Mouse (Mus musculus) stomach, embryonic 14.5 days (tissue): Measurements from ENCODE around the gene Amh. TPM values are rescaled to one million over a fixed set of nuclear protein-coding genes. Genes with fewer than 3 reads are reported as not detected.
A peak's percentile ranks its signal among the peaks of the same experiment; 100 is the strongest.

Experiments used
- ATAC-seq: fragments of 200-750 bp; cut with Nextera tagmentation; 2 replicates; pipeline ENCODE4 v1.8.0; 2017; ENCODE audit warnings: low read depth, moderate TSS enrichment; ENCODE audit not compliant: insufficient number of reproducible peaks, insufficient read depth, low FRiP score
- H3K27ac ChIP-seq: fragments of 300-500 bp; sonication (generic); 2 replicates; pipeline ENCODE4 v1.5.1; 2014; ENCODE audit warnings: mild to moderate bottlenecking, low read length, moderate library complexity, mixed read lengths
- H3K27me3 ChIP-seq: fragments of 300-500 bp; sonication (generic); 2 replicates; pipeline ENCODE4 v1.6.1; 2014; ENCODE audit warnings: low read length, control low read depth, mixed read lengths; ENCODE audit not compliant: control insufficient read depth, insufficient read depth
- H3K36me3 ChIP-seq: fragments of 300-500 bp; sonication (generic); 2 replicates; pipeline ENCODE4 v1.6.1; 2014; ENCODE audit warnings: mild to moderate bottlenecking, control low read depth, low read length, moderate library complexity, mixed read lengths; ENCODE audit not compliant: control insufficient read depth, insufficient read depth
- H3K4me1 ChIP-seq: fragments of 300-500 bp; sonication (generic); 2 replicates; pipeline ENCODE4 v1.6.1; 2014; ENCODE audit warnings: low read length, control low read depth, mixed read lengths; ENCODE audit not compliant: control insufficient read depth, insufficient read depth
- H3K4me2 ChIP-seq: fragments of 300-500 bp; sonication (generic); replicated peaks from 2 replicates; pipeline ENCODE4 v1.6.1; 2014; ENCODE audit warnings: low read depth, low read length, control low read depth
- H3K4me3 ChIP-seq: fragments of 300-500 bp; sonication (generic); 2 replicates; pipeline ENCODE4 v1.5.1; 2014; ENCODE audit warnings: low read depth, low read length, control low read depth
- H3K9ac ChIP-seq: fragments of 300-500 bp; sonication (generic); replicated peaks from 2 replicates; pipeline ENCODE4 v1.6.1; 2014; ENCODE audit warnings: low read depth, mild to moderate bottlenecking, control low read depth, low read length, moderate library complexity, mixed read lengths
- H3K9me3 ChIP-seq: fragments of 300-500 bp; sonication (generic); 2 replicates; pipeline ENCODE4 v1.6.1; 2016; ENCODE audit warnings: low read depth, low read length, control low read depth; ENCODE audit not compliant: control insufficient read depth
- WGBS: fragments of 180-500 bp; shearing (Covaris S2); extraction: QIAGEN DNeasy Blood & Tissue Kit; methylation state at CpG from one replicate; pipeline ENCODE4 v1.1.7; 2014; 5-methylcytosine and 5-hydroxymethylcytosine counted together
- polyA plus RNA-seq: library from polyadenylated mRNA; unstranded; fragments of >200 nt; fragmentation: Nextera tagmentation; extraction: Ambion mirVana; gene quantifications from 2 replicates; pipeline ENCODE4 v1.2.1, GENCODE M21; 2014

Gene Amh
- polyA plus RNA-seq, 1 experiment from 2014 or later: not detected

GRCm38 (mm10) chr10:80832818-80833217 is 27.8 kb downstream of the Amh start:
- peaks cover 20% of the 10 kb centered on the region for H3K4me1 ChIP-seq
- peaks cover 5% of the 10 kb centered on the region; the same call in 1 of the 2 replicates for H3K9me3 ChIP-seq
- no peak overlapping the region for H3K9ac ChIP-seq
- no peak overlapping the region for H3K4me2 ChIP-seq
- no peak overlapping the region for H3K27ac ChIP-seq
- ATAC-seq: no peak
- peaks cover 22% of the 10 kb centered on the region for H3K27me3 ChIP-seq
- 77% methylated on average over 7 of the region's 7 CpGs for WGBS
- H3K4me3 ChIP-seq: no peak overlapping the region
- H3K36me3 ChIP-seq: peaks cover 11% of the 10 kb centered on the region

- Histone ChIP-seq H3K27ac (no peak overlapping the region), H3K9ac (no peak overlapping the region), H3K36me3 (no peaks in the 10 kb centered on the region), H3K9me3 (peaks cover 5% of the 10 kb centered on the region; the same call in 1 of the 2 replicates), H3K4me3 (no peak overlapping the region), H3K27me3 (peaks cover 22% of the 10 kb centered on the region), H3K4me2 (0 out of 2 replicates have a peak overlapping the region, but pooled peaks have one; percentile 0), H3K4me1 (peaks cover 9% of the 10 kb centered on the region)
- ATAC-seq: no peak
- WGBS: 43% methylated on average over 30 of the region's 30 CpGs
Measured at GRCm38 (mm10) chr10:80835617-80836016, 30.6 kb downstream of the Amh start.

- 50% methylated on average over 7 of the region's 7 CpGs for WGBS
- Histone ChIP-seq H3K27me3 (peaks cover 24% of the 10 kb centered on the region), H3K4me1 (peaks cover 3% of the 10 kb centered on the region; the same call in 1 of the 2 replicates), H3K27ac (no peak overlapping the region), H3K4me2 (no peak overlapping the region), H3K9ac (no peak overlapping the region), H3K36me3 (no peaks in the 10 kb centered on the region), H3K9me3 (peaks cover 5% of the 10 kb centered on the region; the same call in 1 of the 2 replicates), H3K4me3 (no peak overlapping the region)
- no peak; the same call in 1 of the 2 replicates for ATAC-seq
Measured at GRCm38 (mm10) chr10:80836949-80837379, 31.9 kb downstream of the Amh start.

GRCm38 (mm10) chr10:80837827-80838226 is 32.8 kb downstream of the Amh start:
- Histone ChIP-seq H3K27me3 (peaks cover 32% of the 10 kb centered on the region), H3K4me3 (no peak overlapping the region), H3K9me3 (peaks cover 5% of the 10 kb centered on the region; the same call in 1 of the 2 replicates), H3K27ac (no peak overlapping the region), H3K36me3 (no peaks in the 10 kb centered on the region), H3K4me2 (no peak overlapping the region), H3K9ac (no peak overlapping the region), H3K4me1 (peaks cover 3% of the 10 kb centered on the region; the same call in 1 of the 2 replicates)
- WGBS: 24% methylated on average over 2 of the region's 2 CpGs
- no peak for ATAC-seq

GRCm38 (mm10) chr10:80838346-80838912 is 33.4 kb downstream of the Amh start:
- WGBS: 65% methylated on average over 2 of the region's 2 CpGs
- no peak for ATAC-seq
- H3K27me3 ChIP-seq: peaks cover 38% of the 10 kb centered on the region
- peaks cover 4% of the 10 kb centered on the region; the same call in 1 of the 2 replicates for H3K4me1 ChIP-seq
- H3K36me3 ChIP-seq: no peaks in the 10 kb centered on the region
- H3K27ac ChIP-seq: no peak overlapping the region
- H3K9me3 ChIP-seq: peaks cover 5% of the 10 kb centered on the region; the same call in 1 of the 2 replicates
- H3K9ac ChIP-seq: no peak overlapping the region
- no peak overlapping the region for H3K4me2 ChIP-seq
- H3K4me3 ChIP-seq: no peak overlapping the region

GRCm38 (mm10) chr10:80839848-80840247 is 34.8 kb downstream of the Amh start:
- no peaks in the 10 kb centered on the region for H3K36me3 ChIP-seq
- H3K9me3 ChIP-seq: peaks cover under 1% of the 10 kb centered on the region; the same call in 1 of the 2 replicates
- H3K27ac ChIP-seq: no peak overlapping the region
- peaks cover 7% of the 10 kb centered on the region; the same call in 1 of the 2 replicates for H3K4me1 ChIP-seq
- no peak for ATAC-seq
- 66% methylated on average over 6 of the region's 6 CpGs for WGBS
- H3K9ac ChIP-seq: no peak overlapping the region
- no peak overlapping the region for H3K4me2 ChIP-seq
- peaks cover 46% of the 10 kb centered on the region for H3K27me3 ChIP-seq
- H3K4me3 ChIP-seq: no peak overlapping the region

GRCm38 (mm10) chr10:80841685-80842084 is 36.6 kb downstream of the Amh start:
- Histone ChIP-seq H3K27me3 (peaks cover 39% of the 10 kb centered on the region), H3K4me1 (0 out of 2 replicates have a peak, but pooled peaks cover 4% of the 10 kb centered on the region), H3K9ac (no peak overlapping the region), H3K36me3 (no peaks in the 10 kb centered on the region), H3K27ac (no peak overlapping the region), H3K9me3 (no peaks in the 10 kb centered on the region), H3K4me3 (no peak overlapping the region), H3K4me2 (no peak overlapping the region)
- no peak for ATAC-seq
- 80% methylated on average over 2 of the region's 2 CpGs for WGBS

- H3K4me1 ChIP-seq: 0 out of 2 replicates have a peak, but pooled peaks cover 4% of the 10 kb centered on the region
- no peak overlapping the region for H3K4me2 ChIP-seq
- no peak overlapping the region for H3K4me3 ChIP-seq
- peaks cover 37% of the 10 kb centered on the region for H3K27me3 ChIP-seq
- 77% methylated on average over 15 of the region's 15 CpGs for WGBS
- ATAC-seq: no peak
- no peaks in the 10 kb centered on the region for H3K9me3 ChIP-seq
- no peak overlapping the region for H3K27ac ChIP-seq
- no peaks in the 10 kb centered on the region for H3K36me3 ChIP-seq
- H3K9ac ChIP-seq: no peak overlapping the region
Measured at GRCm38 (mm10) chr10:80842334-80842733, 37.3 kb downstream of the Amh start.
